Mouse (Mus musculus): ENCODE results near the gene Pde6g.

DNA sequence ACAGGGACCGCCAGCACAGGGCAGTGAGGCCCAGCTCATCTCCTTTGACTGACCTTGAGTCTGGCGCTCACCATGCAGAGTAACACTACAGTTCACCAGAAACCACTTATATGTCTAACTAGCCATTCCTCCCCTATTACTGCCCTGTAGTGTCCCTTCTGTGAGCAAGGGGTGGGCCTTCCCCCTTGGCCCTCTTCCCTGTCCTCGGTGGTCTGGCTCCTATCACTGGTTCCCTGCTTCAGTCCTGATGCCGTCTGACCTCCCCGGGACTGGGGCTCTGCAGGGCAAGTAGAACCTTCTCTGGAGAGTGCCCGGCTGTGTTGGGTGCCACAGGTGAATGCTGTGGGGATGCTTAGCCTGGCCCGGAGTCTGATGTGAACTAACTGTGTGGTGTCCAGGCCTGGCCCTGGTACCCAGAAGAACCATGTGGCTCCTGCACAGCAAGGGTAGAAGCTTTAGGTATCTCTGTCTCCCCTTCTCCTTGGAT lies 30.2 kb upstream of the Pde6g start:
- TF ChIP-seq CTCF (IDR thresholded peaks at IDR 0.05; ENCODE audit: low read depth) (no peak), EP300 (optimal IDR thresholded peaks at IDR 0.05) (no peak)
